Mouse (Mus musculus) heart, postnatal 0 days (tissue): Measurements from ENCODE around the gene Ppp5c. TPM values are rescaled to one million over a fixed set of nuclear protein-coding genes. Genes with fewer than 3 reads are reported as not detected.

Source experiments
- ATAC-seq: fragments of 200-750 bp; cut with Nextera tagmentation; 2 replicates; pipeline ENCODE4 v1.8.0; 2017; ENCODE audit warnings: low read depth, moderate number of reproducible peaks, moderate library complexity; ENCODE audit not compliant: insufficient read depth
- DNase-seq: peaks from one replicate; pipeline ENCODE4 v3.0.0-alpha.2; 2016; ENCODE audit warnings: low spot score
- H3K27ac ChIP-seq: fragments of 300-500 bp; sonication (generic); 2 replicates; pipeline ENCODE4 v1.5.1; 2014; ENCODE audit warnings: low read depth, mild to moderate bottlenecking
- H3K27me3 ChIP-seq: fragments of 300-500 bp; sonication (generic); 2 replicates; pipeline ENCODE4 v1.6.1; 2014; ENCODE audit warnings: low read length, mixed read lengths; ENCODE audit not compliant: control insufficient read depth, insufficient read depth
- H3K36me3 ChIP-seq: fragments of 300-500 bp; sonication (generic); replicated peaks from 2 replicates; pipeline ENCODE4 v1.6.1; 2014; ENCODE audit warnings: low read length, mixed read lengths; ENCODE audit not compliant: control insufficient read depth, insufficient read depth
- H3K4me1 ChIP-seq: fragments of 300-500 bp; sonication (generic); 2 replicates; pipeline ENCODE4 v1.6.1; 2014; ENCODE audit warnings: antibody characterized with exemption; ENCODE audit not compliant: control insufficient read depth, insufficient read depth
- H3K4me2 ChIP-seq: fragments of 300-500 bp; sonication (generic); 2 replicates; pipeline ENCODE4 v1.6.1; 2014; ENCODE audit warnings: low read depth, mild to moderate bottlenecking, low read length, moderate library complexity
- H3K4me3 ChIP-seq: fragments of 300-500 bp; sonication (generic); 2 replicates; pipeline ENCODE4 v1.5.1; 2014; ENCODE audit warnings: low read depth, low read length
- H3K9ac ChIP-seq: fragments of 300-500 bp; sonication (generic); replicated peaks from 2 replicates; pipeline ENCODE4 v1.6.1; 2014; ENCODE audit warnings: low read depth, low read length, mixed read lengths
- H3K9me3 ChIP-seq: fragments of 300-500 bp; sonication (generic); replicated peaks from 2 replicates; pipeline ENCODE4 v1.6.1; 2016; ENCODE audit warnings: low read length; ENCODE audit not compliant: control insufficient read depth
- CTCF ChIP-seq: IDR thresholded peaks from 2 replicates; pipeline ENCODE4 v1.5.1; 2016; ENCODE audit warnings: antibody characterized with exemption, control low read depth, low read depth
- EP300 ChIP-seq: IDR thresholded peaks from 2 replicates; pipeline ENCODE4 v1.6.1; 2016; ENCODE audit warnings: antibody characterized with exemption, low read depth
- WGBS: fragments of 180-500 bp; shearing (Covaris S2); extraction: QIAGEN DNeasy Blood & Tissue Kit; methylation state at CpG from one replicate; pipeline ENCODE4 v1.1.7; 2014; 5-methylcytosine and 5-hydroxymethylcytosine counted together
- polyA plus RNA-seq: library from polyadenylated mRNA; unstranded; fragments of >200 nt; fragmentation: Nextera tagmentation; extraction: Ambion mirVana; gene quantifications from 2 replicates; pipeline ENCODE4 v1.2.1, GENCODE M21; 2015
- total RNA-seq: library from RNA; depleted of rRNA; stranded (reverse); fragments of >200 nt; gene quantifications from 2 replicates; pipeline ENCODE4 v1.2.3, GENCODE M21; 2014; ENCODE audit warnings: low replicate concordance

Ppp5c gene
- total and polyA plus RNA-seq, 2 experiments from 2014 or later = 55.0 to 88.5 TPM

DNA sequence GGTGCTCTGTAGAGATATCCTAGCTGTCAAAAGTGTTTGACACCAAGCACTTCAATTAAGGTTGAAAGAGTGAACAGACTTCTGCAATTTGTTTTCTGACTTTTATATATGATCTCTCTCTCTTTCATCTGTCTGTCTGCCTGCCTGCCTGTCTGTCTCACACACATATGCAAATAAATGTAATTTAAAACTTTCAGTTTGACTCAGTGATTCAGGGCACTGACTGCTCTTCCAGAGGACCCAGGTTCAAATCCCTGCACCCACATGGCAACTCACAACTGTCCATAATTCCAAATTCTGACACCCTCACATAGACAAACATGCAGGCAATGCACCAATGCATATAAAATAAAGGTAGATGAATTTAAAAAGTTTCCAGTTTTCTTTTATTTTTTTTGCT lies 39.3 kb upstream of the Ppp5c start:
- TF ChIP-seq EP300 = no peak
- TF ChIP-seq CTCF = no peak
- H3K9me3 ChIP-seq = no peaks in the 10 kb centered on the region
- H3K9ac ChIP-seq = no peak overlapping the region
- no peak overlapping the region for H3K27ac ChIP-seq
- H3K4me3 ChIP-seq = no peak overlapping the region
- ATAC-seq (no peak), DNase-seq (no peak)
- H3K36me3 ChIP-seq = no peaks in the 10 kb centered on the region
- no peak overlapping the region for H3K4me2 ChIP-seq
- H3K4me1 ChIP-seq = no peaks in the 10 kb centered on the region
- no peaks in the 10 kb centered on the region for H3K27me3 ChIP-seq

DNA sequence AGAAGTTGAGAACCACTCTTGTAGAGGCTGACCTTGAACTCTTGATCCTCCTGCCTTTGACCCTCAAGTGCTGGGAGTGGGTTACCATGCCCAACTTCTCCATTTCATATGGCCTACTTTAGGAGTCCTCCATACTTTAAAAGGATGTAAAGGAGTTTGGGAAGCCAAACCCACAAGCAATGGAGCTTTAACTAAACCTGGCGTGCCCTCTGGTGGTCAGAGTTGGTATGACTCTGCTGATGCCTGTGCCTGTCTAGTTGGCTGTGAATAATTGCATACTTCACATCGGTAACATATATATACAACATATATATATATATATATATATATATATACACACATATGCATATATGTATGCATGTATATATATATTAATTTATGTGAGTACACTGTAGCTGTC lies 38.7 kb upstream of the Ppp5c start:
- H3K27me3 ChIP-seq = no peaks in the 10 kb centered on the region
- TF ChIP-seq EP300 (no peak), CTCF (peak; percentile 89)
- DNase-seq = peak; percentile 49
- no peak; the same call in 1 of the 2 replicates for ATAC-seq
- H3K27ac ChIP-seq = no peak overlapping the region
- no peaks in the 10 kb centered on the region for H3K36me3 ChIP-seq
- no peak overlapping the region for H3K4me2 ChIP-seq
- H3K9me3 ChIP-seq = no peaks in the 10 kb centered on the region
- no peak overlapping the region for H3K4me3 ChIP-seq
- WGBS = 10% methylated on average over 2 of the region's 2 CpGs
- no peak overlapping the region for H3K9ac ChIP-seq
- H3K4me1 ChIP-seq = no peaks in the 10 kb centered on the region

DNA sequence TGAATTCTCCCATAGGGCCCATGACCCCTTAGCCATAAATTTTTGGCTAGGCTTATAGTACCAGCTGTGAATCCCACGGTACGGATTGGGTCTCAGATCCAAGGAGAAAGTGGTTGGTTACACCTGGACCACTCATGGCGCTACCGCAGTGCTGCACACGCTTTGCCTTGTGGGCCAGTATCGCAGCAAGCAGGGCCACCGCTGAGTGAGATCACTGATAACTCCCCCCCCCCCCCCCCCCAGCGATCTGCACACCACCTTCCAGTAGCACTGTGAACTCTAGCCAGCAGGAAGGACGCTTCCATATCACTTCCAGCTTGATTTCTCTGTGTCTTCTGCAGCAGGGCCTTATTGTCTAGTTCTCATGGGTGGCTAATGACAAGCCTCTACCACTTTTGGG lies 37.9 kb upstream of the Ppp5c start:
- Histone ChIP-seq H3K4me3 (no peak overlapping the region), H3K9me3 (no peaks in the 10 kb centered on the region), H3K27me3 (no peaks in the 10 kb centered on the region), H3K4me1 (peaks cover 7% of the 10 kb centered on the region; the same call in 1 of the 2 replicates), H3K4me2 (no peak overlapping the region), H3K9ac (no peak overlapping the region), H3K27ac (no peak overlapping the region), H3K36me3 (no peaks in the 10 kb centered on the region)
- 77% methylated on average over 8 of the region's 9 CpGs for WGBS
- TF ChIP-seq EP300 (no peak), CTCF (no peak)
- no peak for DNase-seq
- ATAC-seq = no peak

DNA sequence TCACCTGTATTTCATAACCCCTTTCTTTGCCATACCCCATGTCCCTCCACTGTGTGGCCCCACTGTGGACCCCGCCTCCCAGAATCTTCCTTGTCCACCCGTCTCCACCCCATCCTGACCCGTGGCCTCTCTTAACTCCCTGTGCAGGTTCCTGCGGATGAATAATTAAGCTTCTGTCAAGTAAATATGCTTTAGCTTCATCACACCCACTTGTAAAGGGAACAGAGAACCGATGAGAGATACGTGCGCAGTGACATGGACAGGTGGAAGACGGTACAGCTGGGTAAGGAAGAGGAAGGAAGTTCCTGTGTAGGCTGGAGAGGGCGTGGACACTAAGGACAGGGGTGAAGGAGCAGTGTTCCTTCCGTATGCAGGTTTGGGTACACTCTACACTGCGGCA lies 35.1 kb upstream of the Ppp5c start:
- no peak for TF ChIP-seq EP300
- TF ChIP-seq CTCF = no peak
- H3K27me3 ChIP-seq = no peaks in the 10 kb centered on the region
- peak overlapping the region; percentile 62 for H3K4me3 ChIP-seq
- no peaks in the 10 kb centered on the region for H3K36me3 ChIP-seq
- H3K27ac ChIP-seq = peak overlapping the region; percentile 95
- no peaks in the 10 kb centered on the region for H3K9me3 ChIP-seq
- H3K4me1 ChIP-seq = peaks cover 24% of the 10 kb centered on the region
- 8% methylated on average over 11 of the region's 11 CpGs for WGBS
- H3K9ac ChIP-seq = peak overlapping the region; percentile 73
- peak overlapping the region; percentile 81 for H3K4me2 ChIP-seq
- DNase-seq = peak; percentile 28
- ATAC-seq = no peak

DNA sequence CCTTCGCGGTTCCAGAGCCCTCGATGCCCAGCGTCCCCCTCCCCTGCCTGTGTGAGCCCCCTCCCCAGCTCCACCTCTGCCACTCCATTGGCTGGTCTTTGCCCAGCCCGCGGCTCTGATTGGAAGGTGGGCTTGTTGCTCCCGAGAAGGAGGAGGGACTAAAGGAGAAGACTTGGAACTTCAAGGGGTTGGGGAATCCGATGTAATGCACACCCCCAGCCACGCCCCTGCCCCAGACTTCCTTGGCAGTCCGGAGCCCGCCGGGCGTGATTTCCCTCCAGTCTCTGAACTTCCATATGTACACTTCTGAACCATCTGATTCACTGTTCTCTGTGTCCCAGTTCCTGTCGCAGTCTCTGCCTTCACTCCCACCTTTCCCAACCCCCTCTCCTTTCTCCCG lies 34.7 kb upstream of the Ppp5c start, which contains the start of gene Hif3a:
Gene Hif3a (minus strand): TSS at position 39 of the 400 bp plus-strand sequence.
- under 1% methylated on average over 15 of the region's 15 CpGs for WGBS
- peak; percentile 12 for ATAC-seq

More for the DNA sequence above, 34.7 kb upstream of the Ppp5c start, which contains the start of gene Hif3a:
- no peak for TF ChIP-seq CTCF
- peak; percentile 52; the same call in 1 of the 2 replicates for TF ChIP-seq EP300
- no peaks in the 10 kb centered on the region for H3K36me3 ChIP-seq
- no peaks in the 10 kb centered on the region for H3K9me3 ChIP-seq
- DNase-seq = peak; percentile 93
- peak within 1 kb of the TSS; percentile 62 for H3K4me3 ChIP-seq
- peak within 1 kb of the TSS; percentile 81 for H3K4me2 ChIP-seq
- peak within 1 kb of the TSS; percentile 73 for H3K9ac ChIP-seq
- H3K27me3 ChIP-seq = no peaks in the 10 kb centered on the region
- peak within 1 kb of the TSS; percentile 95 for H3K27ac ChIP-seq
- H3K4me1 ChIP-seq = peaks cover 29% of the 10 kb centered on the region
